20 mouse cellular contexts compared by ENCODE assay signal in the genomic region with DNA sequence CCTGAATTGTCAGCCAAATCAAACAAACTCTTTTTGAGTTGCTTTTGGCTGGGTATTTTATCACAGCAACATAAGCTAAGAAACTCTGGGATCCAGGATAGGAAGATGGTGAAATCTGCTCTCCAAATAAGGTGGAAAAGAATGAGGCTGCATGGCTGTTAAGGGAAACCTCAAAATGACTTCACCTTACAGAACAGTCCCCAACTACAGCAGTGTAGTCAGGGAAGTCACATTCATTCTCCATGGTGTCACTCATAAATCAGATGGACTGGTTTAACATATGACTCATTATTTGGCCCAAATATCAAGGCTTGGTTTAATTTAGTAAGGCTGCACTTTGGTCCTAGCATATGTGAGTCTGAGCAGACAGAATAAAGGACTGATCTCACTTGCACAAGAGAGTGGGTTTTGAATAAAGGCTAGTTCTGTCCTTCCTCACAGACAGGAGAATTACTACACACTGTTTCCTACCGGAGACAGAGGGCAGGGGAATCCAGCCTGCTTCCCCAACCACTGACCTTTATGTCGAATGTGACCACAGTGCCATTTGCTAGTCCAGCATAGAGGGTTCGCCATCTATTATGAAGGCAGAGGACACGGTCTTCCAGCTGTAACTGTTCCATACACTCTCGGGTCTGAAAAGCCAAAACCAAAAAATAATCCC. TPM values are rescaled to one million over a fixed set of nuclear protein-coding genes. Genes with fewer than 3 reads are reported as not detected.
DNase-seq lines count a peak whose midpoint lies in the region; ATAC-seq and TF ChIP-seq lines count a peak whose summit lies in the region.
"Had no signal": no experiment of that assay in that cellular context is flagged by ENCODE, and none has a peak within 500 bp of the region (broad histone marks: within the 10 kb centered on the region; RNA-seq: fewer than 3 reads in every experiment).

No protein-coding gene starts in this region.

- no peak overlapping the region for H3K4me2 ChIP-seq in lung, postnatal 0 days (replicated peaks; ENCODE audit: low read depth, low read length)
- H3K4me2 ChIP-seq: hindbrain, embryonic 15.5 days; liver, embryonic 12.5 days; lung, embryonic 15.5 days; stomach, embryonic 15.5 days had no signal

- no peaks in the 10 kb centered on the region for H3K9me3 ChIP-seq in lung, postnatal 0 days (ENCODE audit: low read length)
- H3K9me3 ChIP-seq: hindbrain, embryonic 15.5 days; liver, embryonic 12.5 days; lung, embryonic 15.5 days; stomach, embryonic 15.5 days had no signal

- H3K9ac ChIP-seq in lung, postnatal 0 days (replicated peaks; ENCODE audit: low read depth), result no peak overlapping the region
- H3K9ac ChIP-seq: hindbrain, embryonic 15.5 days; liver, embryonic 12.5 days; lung, embryonic 15.5 days; stomach, embryonic 15.5 days had no signal

- intact Hi-C loops in heart, postnatal 25 days (cut with DNase I), result no loop called here

- H3K27me3 ChIP-seq in lung, postnatal 0 days (replicated peaks; ENCODE audit: insufficient read depth, low read length), result no peaks in the 10 kb centered on the region
- H3K27me3 ChIP-seq: hindbrain, embryonic 15.5 days; liver, embryonic 12.5 days; lung, embryonic 15.5 days; stomach, embryonic 15.5 days had no signal

- peak; percentile 73 for DNase-seq in heart, adult 11 months
- DNase-seq in heart, postnatal 25 days (ENCODE audit: low spot score), result no peak
- DNase-seq in lung, postnatal 0 days (ENCODE audit: low spot score), result peak; percentile 24
- DNase-seq in lung, postnatal 10 days, result no peak
- DNase-seq in MN1 (ENCODE audit: low spot score), result peak; percentile 35
- peak; percentile 59 for DNase-seq in fibroblast of lung, adult 2 months (ENCODE audit: low read depth)
- DNase-seq in thymus, postnatal 4 days, result no peak
- DNase-seq: cerebellum, adult 11-12 months; cerebellum, postnatal 25 days; kidney, adult 11 months; kidney, postnatal 10 days; left cerebral cortex, postnatal 4 days; thymus, postnatal 14 days had no signal

- ATAC-seq in lung, postnatal 0 days, result peak; percentile 43; the same call in 1 of the 2 replicates
- ATAC-seq in erythroid progenitor cell, adult 5-6 weeks (replicated peaks; ENCODE audit: low FRiP score, poor library complexity, severe bottlenecking), result no peak
- ATAC-seq: forebrain, embryonic 16.5 days; liver, embryonic 12.5 days; midbrain, embryonic 16.5 days had no signal

- TF ChIP-seq CTCF in lung, postnatal 0 days (IDR thresholded peaks at IDR 0.05), result no peak

- 86% methylated on average over 5 of the region's 5 CpGs for WGBS in lung, postnatal 0 days

- peaks cover 45% of the 10 kb centered on the region for H3K36me3 ChIP-seq in lung, postnatal 0 days (ENCODE audit: insufficient read depth, low read length)

- H3K27ac ChIP-seq in lung, postnatal 0 days (ENCODE audit: low read length), result no peak overlapping the region
- H3K27ac ChIP-seq: hindbrain, embryonic 15.5 days; liver, embryonic 12.5 days; lung, embryonic 15.5 days; stomach, embryonic 15.5 days had no signal

- no peaks in the 10 kb centered on the region for H3K4me1 ChIP-seq in lung, postnatal 0 days (ENCODE audit: insufficient read depth, low read depth, low read length)
- H3K4me1 ChIP-seq: hindbrain, embryonic 15.5 days; liver, embryonic 12.5 days; lung, embryonic 15.5 days; stomach, embryonic 15.5 days had no signal

- no peak overlapping the region for H3K4me3 ChIP-seq in lung, postnatal 0 days (ENCODE audit: low read depth, low read length)
- H3K4me3 ChIP-seq: hindbrain, embryonic 15.5 days; liver, embryonic 12.5 days; lung, embryonic 15.5 days; stomach, embryonic 15.5 days had no signal

- TF ChIP-seq EP300 in lung, postnatal 0 days (IDR thresholded peaks at IDR 0.05), result no peak

RNA-seq across cellular contexts. Expression of a gene that starts 45.0 kb away (rescaled TPM):
- total RNA-seq in heart, postnatal 25 days (2021), result 100 to 1,000 TPM; 423 to 433 TPM
- polyA plus RNA-seq in lung, postnatal 0 days (2015; fragmentation: Nextera tagmentation; extraction: Ambion mirVana), result 28.2 and 28.5 TPM in 2 replicates
- 15.9 and 36.4 TPM in 2 replicates for total RNA-seq in erythroid progenitor cell, adult 5-6 weeks (2015; ENCODE audit: low replicate concordance)
- 22.2 and 43.4 TPM in 2 replicates for total RNA-seq in erythroid progenitor cell, adult 5-6 weeks (2017; ENCODE audit: low replicate concordance)

RNA-seq across cellular contexts. Expression of a gene that starts 48.8 kb away (rescaled TPM):
- 10 to 100 TPM; 58.5 to 63.4 TPM for total RNA-seq in heart, postnatal 25 days (2021)
- 40.0 and 48.0 TPM in 2 replicates for polyA plus RNA-seq in lung, postnatal 0 days (2015; fragmentation: Nextera tagmentation; extraction: Ambion mirVana)
- total RNA-seq in erythroid progenitor cell, adult 5-6 weeks (2015; ENCODE audit: low replicate concordance), result 41.1 and 46.5 TPM in 2 replicates
- total RNA-seq in erythroid progenitor cell, adult 5-6 weeks (2017; ENCODE audit: low replicate concordance), result 50.7 and 91.2 TPM in 2 replicates

Comparison
In these comparisons a context has a peak if more than half of its experiments do, and no peak if none do; other contexts are left out.
1. DNase-seq: peak in heart, adult 11 months (single experiment), lung, postnatal 0 days (single experiment), MN1 (single experiment) and fibroblast of lung, adult 2 months (single experiment); none in heart, postnatal 25 days (single experiment), lung, postnatal 10 days (single experiment) and thymus, postnatal 4 days (single experiment).
2. RNA of a gene that starts 45.0 kb away (total RNA-seq): 423 to 433 TPM in heart, postnatal 25 days; 15.9 to 43.4 TPM in erythroid progenitor cell, adult 5-6 weeks; every median in the first group is over 4 times any median in the second.